Mouse (Mus musculus) liver, embryonic 15.5 days (tissue): ENCODE results near the gene Sik3. TPM values are rescaled to one million over a fixed set of nuclear protein-coding genes. Genes with fewer than 3 reads are reported as not detected.

Experiments
- ATAC-seq: fragments of 200-750 bp; cut with Nextera tagmentation; 2 replicates; pipeline ENCODE4 v1.8.0; 2017; ENCODE audit warnings: moderate number of reproducible peaks, mild to moderate bottlenecking, moderate library complexity; ENCODE audit not compliant: insufficient read depth
- H3K27ac ChIP-seq: fragments of 300-500 bp; sonication (generic); replicated peaks from 2 replicates; pipeline ENCODE4 v1.5.1; 2015; ENCODE audit warnings: mild to moderate bottlenecking, inconsistent platforms
- H3K27me3 ChIP-seq: fragments of 300-500 bp; sonication (generic); 2 replicates; pipeline ENCODE4 v1.6.1; 2015; ENCODE audit warnings: mild to moderate bottlenecking, inconsistent platforms
- H3K36me3 ChIP-seq: fragments of 300-500 bp; sonication (generic); replicated peaks from 2 replicates; pipeline ENCODE4 v1.6.1; 2015; ENCODE audit warnings: moderate library complexity, mild to moderate bottlenecking, inconsistent platforms
- H3K4me1 ChIP-seq: fragments of 300-500 bp; sonication (generic); replicated peaks from 2 replicates; pipeline ENCODE4 v1.6.1; 2015; ENCODE audit warnings: inconsistent platforms
- H3K4me2 ChIP-seq: fragments of 300-500 bp; sonication (generic); 2 replicates; pipeline ENCODE4 v1.6.1; 2015; ENCODE audit warnings: moderate library complexity, mild to moderate bottlenecking, inconsistent platforms
- H3K4me3 ChIP-seq: fragments of 300-500 bp; sonication (generic); replicated peaks from 2 replicates; pipeline ENCODE4 v1.5.1; 2015; ENCODE audit warnings: mild to moderate bottlenecking, inconsistent platforms
- H3K9ac ChIP-seq: fragments of 300-500 bp; sonication (generic); 2 replicates; pipeline ENCODE4 v1.6.1; 2015; ENCODE audit warnings: moderate library complexity, mild to moderate bottlenecking, inconsistent platforms
- H3K9me3 ChIP-seq: fragments of 300-500 bp; sonication (generic); replicated peaks from 2 replicates; pipeline ENCODE4 v1.6.1; 2016; ENCODE audit warnings: inconsistent platforms
- WGBS: fragments of 180-500 bp; shearing (Covaris S2); methylation state at CpG from one replicate; pipeline ENCODE4 v1.1.7; 2015; ENCODE audit warnings: mixed read lengths; ENCODE audit not compliant: insufficient replicate concordance; 5-methylcytosine and 5-hydroxymethylcytosine counted together
- polyA plus RNA-seq: library from polyadenylated mRNA; unstranded; fragments of >200 nt; fragmentation: Nextera tagmentation; extraction: Ambion mirVana; gene quantifications from 2 replicates; pipeline ENCODE4 v1.2.1, GENCODE M21; 2015

The Sik3 gene
- polyA plus RNA-seq, 1 experiment from 2014 or later, result 3.2 TPM

DNA sequence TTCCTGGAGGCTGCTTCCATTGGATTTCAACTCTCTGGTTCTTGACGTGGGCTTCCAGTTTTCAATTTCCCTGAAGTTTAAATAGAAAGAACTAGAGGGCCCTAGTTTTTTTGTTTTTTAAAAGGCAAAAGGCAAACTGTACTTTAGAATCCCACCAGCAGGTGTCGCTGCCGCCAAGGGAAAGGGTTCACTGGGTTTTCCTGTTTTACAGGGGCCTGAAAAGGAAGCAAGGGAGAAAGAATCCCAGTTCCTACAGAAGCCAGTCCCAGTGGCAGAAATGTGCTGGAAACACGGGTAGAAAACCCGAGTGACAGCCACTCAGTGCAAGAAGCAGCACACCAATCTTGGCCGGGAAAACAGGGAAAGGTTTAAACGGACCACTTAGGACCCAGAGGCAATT is 8.9 kb upstream of the Sik3 start:
- Histone ChIP-seq H3K4me3 (no peak overlapping the region), H3K9me3 (no peaks in the 10 kb centered on the region), H3K4me1 (0 out of 2 replicates have a peak, but pooled peaks cover 2% of the 10 kb centered on the region), H3K27me3 (peaks cover 6% of the 10 kb centered on the region; the same call in 1 of the 2 replicates), H3K9ac (no peak overlapping the region), H3K27ac (no peak overlapping the region), H3K36me3 (no peaks in the 10 kb centered on the region), H3K4me2 (no peak overlapping the region)
- 16% methylated on average over 7 of the region's 7 CpGs for WGBS
- no peak for ATAC-seq

DNA sequence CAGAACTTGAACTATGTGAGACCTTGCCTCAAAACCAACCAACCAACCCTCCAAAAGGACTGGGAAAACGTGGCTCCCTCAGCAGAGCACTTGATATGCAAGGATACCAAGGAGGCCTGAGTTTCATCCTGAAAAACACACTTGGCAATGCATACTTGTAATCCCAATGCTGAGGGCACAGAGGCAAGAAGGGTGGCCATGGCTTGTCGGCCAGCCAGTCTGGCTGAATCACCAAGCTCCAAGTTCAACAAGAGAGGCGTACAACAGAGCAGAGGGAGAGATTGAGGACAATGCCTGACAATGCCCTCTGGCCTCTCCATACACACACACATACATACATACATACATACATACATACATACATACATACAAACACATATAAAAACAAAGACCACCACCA is 8.1 kb upstream of the Sik3 start:
- H3K4me2 ChIP-seq, result no peak overlapping the region
- H3K27me3 ChIP-seq, result peaks cover 6% of the 10 kb centered on the region; the same call in 1 of the 2 replicates
- no peak for ATAC-seq
- peaks cover 8% of the 10 kb centered on the region; the same call in 1 of the 2 replicates for H3K4me1 ChIP-seq
- no peak overlapping the region for H3K4me3 ChIP-seq
- H3K9ac ChIP-seq, result no peak overlapping the region
- 57% methylated on average over 3 of the region's 3 CpGs for WGBS
- H3K9me3 ChIP-seq, result no peaks in the 10 kb centered on the region
- no peaks in the 10 kb centered on the region for H3K36me3 ChIP-seq
- H3K27ac ChIP-seq, result no peak overlapping the region

- Histone ChIP-seq H3K9me3 (no peaks in the 10 kb centered on the region), H3K4me3 (no peak overlapping the region), H3K4me2 (no peak overlapping the region), H3K36me3 (no peaks in the 10 kb centered on the region), H3K27ac (no peak overlapping the region), H3K9ac (no peak overlapping the region), H3K27me3 (no peaks in the 10 kb centered on the region), H3K4me1 (peaks cover 23% of the 10 kb centered on the region)
- no peak for ATAC-seq
- WGBS, result 31% methylated on average over 5 of the region's 5 CpGs
Observed at GRCm38 (mm10) chr9:46006224-46006623, 6.4 kb upstream of the Sik3 start.

DNA sequence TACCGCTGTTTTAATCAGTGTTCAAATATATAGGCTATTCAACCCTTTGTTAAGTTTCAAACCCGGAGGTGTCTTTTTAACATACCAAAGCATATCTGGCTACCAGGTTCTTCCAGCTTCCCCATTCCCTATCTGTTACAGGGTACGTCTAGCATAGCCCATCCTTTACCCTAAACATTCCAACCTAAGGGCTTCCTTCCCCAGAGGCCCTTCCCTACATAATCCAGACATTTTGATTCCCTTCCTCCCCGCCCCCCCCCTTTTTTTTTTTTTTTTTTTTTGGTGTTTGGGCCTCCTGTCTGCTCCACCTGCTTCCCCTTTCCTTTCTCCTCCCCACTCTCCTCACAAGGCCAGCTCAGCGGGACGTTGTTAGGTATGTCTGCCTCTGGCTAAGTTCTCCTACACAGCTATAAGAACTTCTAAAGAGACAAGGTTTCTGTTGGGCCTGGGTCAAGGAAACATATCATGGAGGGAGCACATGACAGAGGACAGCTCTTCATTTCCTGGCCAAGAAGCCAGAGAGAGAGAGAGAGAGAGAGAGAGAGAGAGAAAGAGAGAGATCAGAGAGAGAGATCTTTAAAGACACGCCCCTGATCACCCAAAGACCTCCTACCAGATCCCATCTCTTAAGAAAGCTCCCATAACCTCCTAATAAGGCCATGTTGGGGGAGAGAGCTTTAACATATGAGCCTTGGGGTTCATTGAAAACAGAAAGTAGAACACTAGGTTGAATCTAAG is 3.5 kb upstream of the Sik3 start:
- Histone ChIP-seq H3K4me3 (no peak overlapping the region), H3K4me2 (no peak overlapping the region), H3K4me1 (peaks cover 47% of the 10 kb centered on the region), H3K36me3 (no peaks in the 10 kb centered on the region), H3K27me3 (no peaks in the 10 kb centered on the region), H3K9ac (no peak overlapping the region), H3K9me3 (no peaks in the 10 kb centered on the region), H3K27ac (0 out of 2 replicates have a peak overlapping the region, but pooled peaks have one; percentile 14)
- WGBS, result 36% methylated on average over 7 of the region's 7 CpGs
- ATAC-seq, result no peak

GRCm38 (mm10) chr9:46009669-46009983 is 3.0 kb upstream of the Sik3 start:
- no peak overlapping the region for H3K9ac ChIP-seq
- no peak overlapping the region for H3K4me2 ChIP-seq
- no peak for ATAC-seq
- no peaks in the 10 kb centered on the region for H3K9me3 ChIP-seq
- H3K27me3 ChIP-seq, result no peaks in the 10 kb centered on the region
- no peak overlapping the region for H3K4me3 ChIP-seq
- 0 out of 2 replicates have a peak overlapping the region, but pooled peaks have one; percentile 14 for H3K27ac ChIP-seq
- 8% methylated on average over 1 of the region's 1 CpGs for WGBS
- peaks cover 52% of the 10 kb centered on the region for H3K4me1 ChIP-seq
- H3K36me3 ChIP-seq, result no peaks in the 10 kb centered on the region

GRCm38 (mm10) chr9:46011094-46011970 is 1.3 kb upstream of the Sik3 start:
- Histone ChIP-seq H3K4me2 (peak overlapping the region; percentile 97), H3K4me3 (peak overlapping the region; percentile 90; the same call in 1 of the 2 replicates), H3K9ac (no peak overlapping the region), H3K27ac (peak overlapping the region; percentile 57; the same call in 1 of the 2 replicates), H3K27me3 (no peaks in the 10 kb centered on the region), H3K36me3 (no peaks in the 10 kb centered on the region), H3K4me1 (peaks cover 69% of the 10 kb centered on the region), H3K9me3 (no peaks in the 10 kb centered on the region)
- WGBS, result 13% methylated on average over 3 of the region's 3 CpGs
- ATAC-seq, result no peak

GRCm38 (mm10) chr9:46013009-46013586 is 478 bp downstream of the Sik3 start:
- WGBS, result under 1% methylated on average over 46 of the region's 46 CpGs
- peaks cover 82% of the 10 kb centered on the region for H3K4me1 ChIP-seq

GRCm38 (mm10) chr9:46013616-46014015 is 996 bp downstream of the Sik3 start:
- H3K9me3 ChIP-seq, result no peaks in the 10 kb centered on the region
- H3K36me3 ChIP-seq, result 0 out of 2 replicates have a peak, but pooled peaks cover 2% of the 10 kb centered on the region
- H3K4me1 ChIP-seq, result peaks cover 84% of the 10 kb centered on the region
- WGBS, result 4% methylated on average over 5 of the region's 5 CpGs
- ATAC-seq, result no peak
- peak overlapping the region; percentile 97 for H3K4me2 ChIP-seq
- H3K27ac ChIP-seq, result peak overlapping the region; percentile 83
- peak overlapping the region; percentile 90 for H3K4me3 ChIP-seq
- no peaks in the 10 kb centered on the region for H3K27me3 ChIP-seq
- peak overlapping the region; percentile 85 for H3K9ac ChIP-seq

More at GRCm38 (mm10) chr9:46013009-46013586, 478 bp downstream of the Sik3 start:
- Histone ChIP-seq H3K36me3 (no peaks in the 10 kb centered on the region), H3K9ac (peak overlapping the region; percentile 85), H3K27ac (peak overlapping the region; percentile 83), H3K27me3 (no peaks in the 10 kb centered on the region), H3K9me3 (no peaks in the 10 kb centered on the region), H3K4me2 (peak overlapping the region; percentile 97), H3K4me3 (peak overlapping the region; percentile 90)
- peak; percentile 59 for ATAC-seq

DNA sequence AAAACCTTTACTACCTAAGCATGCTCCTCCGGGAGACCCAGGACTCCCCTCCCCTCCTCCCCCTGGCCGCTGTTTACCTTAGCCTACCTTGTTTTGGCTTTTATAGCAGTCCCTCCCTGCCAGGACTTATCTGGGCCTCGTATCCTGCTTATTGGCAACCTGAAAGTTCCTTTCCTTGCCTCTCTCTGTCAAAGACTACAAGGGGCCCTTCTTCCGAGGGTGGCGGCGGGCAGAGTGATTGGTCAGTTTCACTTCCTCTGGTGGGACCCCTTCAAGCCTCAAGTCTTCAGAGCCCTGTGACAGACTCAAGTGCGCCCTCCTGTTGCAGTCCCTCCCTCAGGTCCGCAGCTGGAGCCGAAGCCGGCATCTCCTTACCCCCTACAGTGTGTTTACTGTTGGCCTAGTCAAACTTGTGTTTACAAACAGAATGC is 1.6 kb downstream of the Sik3 start:
- WGBS, result 3% methylated on average over 10 of the region's 10 CpGs
- H3K4me2 ChIP-seq, result peak overlapping the region; percentile 97
- H3K9ac ChIP-seq, result peak overlapping the region; percentile 85; the same call in 1 of the 2 replicates
- ATAC-seq, result peak; percentile 7; the same call in 1 of the 2 replicates
- no peaks in the 10 kb centered on the region for H3K27me3 ChIP-seq
- peak overlapping the region; percentile 83 for H3K27ac ChIP-seq
- 0 out of 2 replicates have a peak, but pooled peaks cover 2% of the 10 kb centered on the region for H3K36me3 ChIP-seq
- peaks cover 80% of the 10 kb centered on the region for H3K4me1 ChIP-seq
- H3K9me3 ChIP-seq, result no peaks in the 10 kb centered on the region
- H3K4me3 ChIP-seq, result peak overlapping the region; percentile 90

GRCm38 (mm10) chr9:46015081-46015551 is 2.5 kb downstream of the Sik3 start:
- Histone ChIP-seq H3K4me2 (peak overlapping the region; percentile 97), H3K9ac (peak overlapping the region; percentile 1; the same call in 1 of the 2 replicates), H3K27ac (peak overlapping the region; percentile 83), H3K4me1 (peaks cover 74% of the 10 kb centered on the region), H3K4me3 (peak overlapping the region; percentile 12; the same call in 1 of the 2 replicates), H3K36me3 (0 out of 2 replicates have a peak, but pooled peaks cover 6% of the 10 kb centered on the region), H3K27me3 (no peaks in the 10 kb centered on the region), H3K9me3 (no peaks in the 10 kb centered on the region)
- ATAC-seq, result no peak
- 9% methylated on average over 8 of the region's 8 CpGs for WGBS
